Mouse (Mus musculus) CH12.LX (cell line): ENCODE measurements around the gene Syne3.
A peak's percentile ranks its signal among the peaks of the same experiment; 100 is the strongest.

Source experiments
- CTCF ChIP-seq, 2 experiments: IDR thresholded peaks in 1 of 2; conservative IDR thresholded peaks in 1 of 2; 2 replicates each; pipeline ENCODE4 v1.5.1; 2011 to 2012; ENCODE audit warnings: low read depth in 2 of 2, low read length in 2 of 2, improper control_type of control experiment in 1 of 2, inconsistent platforms in 1 of 2, mild to moderate bottlenecking in 1 of 2, moderate library complexity in 1 of 2
- GABPA ChIP-seq: IDR thresholded peaks from 2 replicates; pipeline ENCODE4 v1.6.1; 2012; ENCODE audit warnings: low read depth, low read length, improper control_type of control experiment, inconsistent platforms; ENCODE audit not compliant: insufficient replicate concordance
- HCFC1 ChIP-seq: IDR thresholded peaks from 2 replicates; pipeline ENCODE4 v1.6.1; 2012; ENCODE audit warnings: low read depth, mild to moderate bottlenecking, inconsistent platforms, low read length, improper control_type of control experiment
- MAFK ChIP-seq: IDR thresholded peaks from 2 replicates; pipeline ENCODE4 v1.6.1; 2011; ENCODE audit warnings: low read length, improper control_type of control experiment; ENCODE audit not compliant: insufficient replicate concordance
- MEF2A ChIP-seq: IDR thresholded peaks from 2 replicates; pipeline ENCODE4 v1.6.1; 2014; ENCODE audit warnings: low read depth, mild to moderate bottlenecking, inconsistent platforms, low read length, improper control_type of control experiment, borderline replicate concordance
- POLR2A ChIP-seq: IDR thresholded peaks from 2 replicates; pipeline ENCODE4 v1.6.1; 2011; ENCODE audit warnings: low read depth, mild to moderate bottlenecking, improper control_type of control experiment, low read length
- RCOR1 ChIP-seq: conservative IDR thresholded peaks from 2 replicates; pipeline ENCODE4 v1.6.1; 2012; ENCODE audit warnings: low read depth, mild to moderate bottlenecking, inconsistent platforms, low read length, improper control_type of control experiment
- SMC3 ChIP-seq: IDR thresholded peaks from 2 replicates; pipeline ENCODE4 v1.6.1; 2011; ENCODE audit warnings: low read depth, low read length, improper control_type of control experiment
- ZKSCAN1 ChIP-seq: IDR thresholded peaks from 2 replicates; pipeline ENCODE4 v1.6.1; 2012; ENCODE audit warnings: low read depth, inconsistent platforms, low read length, improper control_type of control experiment, borderline replicate concordance
- ZMIZ1 ChIP-seq: IDR thresholded peaks from 2 replicates; pipeline ENCODE4 v1.6.1; 2012; ENCODE audit warnings: low read depth, mild to moderate bottlenecking, inconsistent platforms, low read length, improper control_type of control experiment

GRCm38 (mm10) chr12:105012314-105012713 lies 2.7 kb upstream of the Syne3 start:
- TF ChIP-seq ZKSCAN1, result no peak
- peak in 1 of 2 experiments; percentile 31; a peak in 2 of 4 replicates for TF ChIP-seq CTCF (conservative IDR thresholded peaks at IDR 0.05 in 1 of 2, IDR thresholded peaks at IDR 0.05 in 1 of 2; ENCODE audit: low read depth in 2 of 2, low read length in 2 of 2)
- no peak for TF ChIP-seq MEF2A
- no peak for TF ChIP-seq GABPA
- TF ChIP-seq HCFC1, result no peak
- TF ChIP-seq MAFK, result no peak
- no peak for TF ChIP-seq POLR2A
- no peak for TF ChIP-seq RCOR1
- TF ChIP-seq ZMIZ1, result no peak
- peak; percentile 51 for TF ChIP-seq SMC3
